Mouse (Mus musculus): Measurements from ENCODE around the gene Sipa1.

Sipa1 gene

GRCm38 (mm10) chr19:5686437-5686836 lies 22.9 kb upstream of the Sipa1 start:
- DNase-seq (ENCODE audit: low spot score) = no peak

GRCm38 (mm10) chr19:5685861-5686260 lies 22.4 kb upstream of the Sipa1 start:
- no peak for DNase-seq (ENCODE audit: low spot score)

- DNase-seq (ENCODE audit: low spot score) = no peak
Observed at GRCm38 (mm10) chr19:5685431-5685830, 21.9 kb upstream of the Sipa1 start.

- no peak for DNase-seq (ENCODE audit: low spot score)
Observed at GRCm38 (mm10) chr19:5684985-5685384, 21.5 kb upstream of the Sipa1 start.

GRCm38 (mm10) chr19:5684236-5684635 lies 20.7 kb upstream of the Sipa1 start:
- DNase-seq (ENCODE audit: low spot score) = no peak

GRCm38 (mm10) chr19:5680432-5680831 lies 16.9 kb upstream of the Sipa1 start:
- no peak for DNase-seq (ENCODE audit: low spot score)

- no peak for DNase-seq (ENCODE audit: low spot score)
Observed at GRCm38 (mm10) chr19:5668372-5668771, 4.9 kb upstream of the Sipa1 start.

DNA sequence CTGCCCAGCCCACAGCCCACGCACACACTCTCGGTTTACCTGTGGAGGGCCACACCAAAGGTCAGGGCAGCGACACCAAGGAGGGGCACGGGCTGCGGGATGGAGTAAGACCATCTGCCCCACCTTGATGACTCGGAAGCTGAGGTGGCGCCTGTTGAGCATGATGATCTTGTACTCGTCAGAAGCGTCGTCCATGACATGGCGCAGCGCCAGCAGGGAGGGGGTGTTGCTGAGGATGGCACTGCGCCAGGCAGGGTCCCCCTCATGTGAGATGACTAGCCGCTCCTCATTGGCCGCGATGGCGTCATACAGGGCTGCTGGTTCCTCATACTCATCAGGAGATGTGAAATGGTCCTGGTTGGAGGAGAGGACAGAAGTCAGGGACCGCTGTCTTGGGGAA lies 2.9 kb upstream of the Sipa1 start:
- no peak for DNase-seq (ENCODE audit: low spot score)

- DNase-seq (ENCODE audit: low spot score) = peak; percentile 6
Observed at GRCm38 (mm10) chr19:5665465-5665864, 2.0 kb upstream of the Sipa1 start.

DNA sequence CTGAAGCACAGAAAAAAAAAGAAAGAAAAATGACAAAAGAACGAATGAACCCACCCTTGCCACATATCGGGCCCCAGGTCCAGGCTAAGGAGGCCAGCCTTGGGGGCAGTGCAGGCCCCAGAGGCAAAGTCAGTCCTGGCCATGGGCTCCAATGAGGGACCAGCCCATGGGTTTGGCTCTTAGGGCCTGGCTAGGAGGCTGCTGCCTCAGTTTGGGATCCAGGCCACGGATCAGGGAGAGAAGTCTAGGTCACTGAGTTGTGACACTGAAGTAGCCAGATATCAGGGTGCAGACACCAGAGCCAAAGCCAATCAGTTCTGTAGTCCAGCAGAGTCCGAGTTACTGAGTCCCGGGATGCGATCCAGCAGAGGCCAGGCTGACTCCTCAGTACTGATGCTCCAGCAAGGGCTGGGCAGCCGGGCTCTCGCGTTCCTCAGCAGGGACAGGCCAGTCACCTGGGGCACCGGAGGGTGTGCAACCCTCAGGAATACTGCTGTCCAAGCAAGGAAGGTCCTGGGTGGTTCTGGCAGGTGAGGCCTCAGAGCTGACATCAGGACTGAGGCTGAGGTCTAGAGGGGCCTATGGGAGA lies 1.3 kb upstream of the Sipa1 start:
- DNase-seq (ENCODE audit: low spot score) = no peak

GRCm38 (mm10) chr19:5662310-5662709 lies 1.2 kb downstream of the Sipa1 start:
- DNase-seq (ENCODE audit: low spot score) = peak; percentile 4

DNA sequence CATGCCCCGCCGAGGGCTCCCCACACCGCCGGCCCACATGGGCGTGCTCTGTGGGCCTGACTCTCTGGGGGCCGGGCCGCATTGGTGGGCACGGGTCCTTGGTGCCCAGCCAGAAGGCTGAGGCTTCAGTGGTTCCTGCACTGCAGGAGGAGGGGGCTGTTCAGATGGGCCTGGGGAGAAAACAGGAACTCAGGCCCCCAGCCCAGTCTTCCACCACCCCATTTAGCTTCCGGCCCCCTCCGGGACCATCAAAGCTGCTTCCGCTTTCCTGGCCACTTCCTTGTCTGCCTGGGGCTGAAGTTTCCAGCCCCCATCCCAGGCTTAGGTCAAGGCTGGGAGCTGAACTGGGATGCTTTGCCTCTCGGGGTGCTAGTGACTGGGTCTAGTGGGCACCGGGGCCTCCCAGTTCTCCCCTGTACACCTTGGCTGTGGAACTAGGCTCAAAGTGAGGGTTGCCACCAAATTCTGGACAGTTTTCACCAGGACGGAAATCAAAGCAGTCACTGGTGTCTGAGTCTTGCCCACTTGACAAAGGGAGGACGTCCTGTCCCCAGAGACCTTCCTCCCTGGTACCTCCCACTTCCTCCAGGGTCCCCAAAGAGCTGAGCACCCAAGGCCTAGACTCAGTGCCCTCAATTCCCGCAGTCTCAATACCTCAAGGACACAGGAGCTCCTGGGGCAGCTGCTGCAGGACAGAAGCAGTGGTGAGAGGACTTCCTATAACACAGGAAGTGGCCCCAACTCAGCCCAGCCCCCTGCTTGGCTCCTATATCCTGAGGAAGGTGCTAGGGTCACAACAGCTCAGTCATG lies 2.4 kb downstream of the Sipa1 start:
- peak; percentile 7 for DNase-seq (ENCODE audit: low spot score)

DNA sequence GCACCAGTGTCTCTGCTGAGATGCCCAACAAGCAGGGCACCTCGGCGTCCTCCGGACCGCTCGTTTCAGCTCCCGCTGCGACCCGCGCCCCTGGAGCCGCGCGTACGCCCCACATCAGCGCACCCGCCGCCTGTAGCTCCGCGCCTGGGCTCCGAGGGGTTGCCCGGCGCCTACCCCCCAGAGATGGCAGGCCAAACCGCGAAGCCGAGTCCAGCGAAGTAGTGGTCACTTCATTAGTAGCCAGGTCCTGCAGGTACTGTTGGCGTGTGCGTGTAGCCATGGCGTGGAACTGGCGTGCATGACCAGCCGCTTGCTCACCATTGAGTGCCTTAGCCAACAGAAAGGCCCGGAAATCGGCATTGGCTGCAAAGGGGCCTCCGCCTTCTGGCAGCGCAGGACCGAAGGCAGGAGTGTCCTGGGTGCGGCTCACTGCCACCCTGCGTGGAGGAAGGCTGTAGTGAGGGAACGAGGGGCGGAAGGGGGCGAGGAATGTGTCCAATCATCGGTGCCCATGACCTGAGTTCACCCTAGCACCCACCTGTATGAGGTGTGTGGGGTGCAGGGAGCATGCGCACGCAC lies 8.7 kb downstream of the Sipa1 start:
- no peak for DNase-seq (ENCODE audit: low spot score)

GRCm38 (mm10) chr19:5653969-5654719 lies 9.4 kb downstream of the Sipa1 start:
- DNase-seq (ENCODE audit: low spot score) = peak; percentile 20

- no peak for DNase-seq (ENCODE audit: low spot score)
Observed at GRCm38 (mm10) chr19:5652570-5652969, 10.9 kb downstream of the Sipa1 start.

- DNase-seq (ENCODE audit: low spot score) = no peak
Observed at GRCm38 (mm10) chr19:5651502-5652274, 11.8 kb downstream of the Sipa1 start.

- DNase-seq (ENCODE audit: low spot score) = no peak
Observed at GRCm38 (mm10) chr19:5649298-5649741, 14.2 kb downstream of the Sipa1 start.

- peak; percentile 78 for DNase-seq (ENCODE audit: low spot score)
Observed at GRCm38 (mm10) chr19:5648401-5649297, 14.9 kb downstream of the Sipa1 start.

DNA sequence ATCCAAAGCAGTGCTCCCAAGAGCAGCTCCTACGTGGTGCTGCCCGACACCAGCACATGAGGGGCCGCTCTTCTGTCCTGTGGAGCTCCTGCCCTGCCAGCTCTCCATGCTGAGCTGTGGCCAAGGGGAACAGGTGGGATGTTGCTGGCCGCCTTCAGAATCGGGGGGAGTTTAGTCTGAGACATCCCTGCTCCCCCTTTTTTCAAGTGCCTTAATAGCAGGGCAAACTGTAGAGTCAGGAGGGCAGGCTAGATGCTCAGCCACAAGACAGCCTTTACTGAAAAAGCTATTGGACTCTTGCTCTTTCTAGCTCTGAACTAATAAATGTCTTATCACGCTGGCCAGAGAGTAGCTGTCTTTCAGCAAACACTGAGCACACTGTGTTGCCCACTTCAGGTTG lies 15.7 kb downstream of the Sipa1 start:
- DNase-seq (ENCODE audit: low spot score) = no peak

DNA sequence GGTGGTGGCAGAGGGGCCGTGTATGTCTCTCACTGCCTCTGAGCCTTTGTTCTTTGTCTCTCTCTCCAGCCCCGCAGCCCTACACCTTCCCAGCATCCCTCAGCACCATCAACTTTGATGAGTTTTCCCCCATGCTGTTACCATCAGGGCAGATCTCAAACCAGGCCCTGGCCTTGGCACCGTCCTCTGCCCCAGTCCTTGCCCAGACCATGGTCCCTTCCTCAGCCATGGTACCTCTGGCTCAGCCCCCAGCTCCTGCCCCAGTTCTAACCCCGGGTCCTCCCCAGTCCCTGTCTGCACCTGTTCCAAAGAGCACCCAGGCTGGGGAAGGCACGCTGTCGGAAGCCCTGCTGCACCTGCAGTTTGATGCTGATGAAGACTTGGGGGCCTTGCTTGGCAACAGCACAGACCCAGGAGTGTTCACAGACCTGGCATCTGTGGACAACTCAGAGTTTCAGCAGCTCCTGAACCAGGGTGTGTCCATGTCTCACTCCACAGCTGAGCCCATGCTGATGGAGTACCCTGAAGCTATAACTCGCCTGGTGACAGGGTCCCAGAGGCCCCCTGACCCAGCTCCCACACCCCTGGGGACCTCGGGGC lies 16.7 kb downstream of the Sipa1 start:
- DNase-seq (ENCODE audit: low spot score) = no peak
